Mouse (Mus musculus) liver, adult 2 months (tissue): ENCODE data around the gene Gadd45gip1. TPM values are rescaled to one million over a fixed set of nuclear protein-coding genes. Genes with fewer than 3 reads are reported as not detected.
A peak's percentile ranks its signal among the peaks of the same experiment; 100 is the strongest.

ENCODE experiments used
- DNase-seq: peaks from one replicate; pipeline ENCODE4 v3.0.0-alpha.2; 2011; ENCODE audit warnings: low read depth, low spot score; ENCODE audit errors: extremely low read depth
- H3K27ac ChIP-seq: fragments of 200-500 bp; replicated peaks from 2 replicates; pipeline ENCODE4 v1.5.1; 2012; ENCODE audit warnings: low read depth, mild to moderate bottlenecking, control low read depth, inconsistent platforms, low read length; ENCODE audit not compliant: insufficient read depth
- H3K27me3 ChIP-seq: fragments of 200-500 bp; 2 replicates; pipeline ENCODE4 v1.6.1; 2012; ENCODE audit warnings: mild to moderate bottlenecking, moderate library complexity, low read length, inconsistent platforms; ENCODE audit not compliant: control insufficient read depth, insufficient read depth
- H3K36me3 ChIP-seq: fragments of 200-500 bp; 2 replicates; pipeline ENCODE4 v1.6.1; 2012; ENCODE audit warnings: low read length, inconsistent platforms; ENCODE audit not compliant: control insufficient read depth, insufficient read depth
- H3K4me1 ChIP-seq: fragments of 200-500 bp; 2 replicates; pipeline ENCODE4 v1.6.1; 2011; ENCODE audit warnings: low read length; ENCODE audit not compliant: control insufficient read depth, insufficient read depth
- H3K4me3 ChIP-seq: fragments of 200-500 bp; 2 replicates; pipeline ENCODE4 v1.5.1; 2011; ENCODE audit warnings: low read depth, mild to moderate bottlenecking, control low read depth, low read length, moderate library complexity; ENCODE audit not compliant: insufficient read depth
- H3K79me2 ChIP-seq: fragments of 200-500 bp; 2 replicates; pipeline ENCODE4 v1.6.1; 2012; ENCODE audit warnings: inconsistent platforms, mild to moderate bottlenecking, low read length, moderate library complexity; ENCODE audit not compliant: control insufficient read depth, insufficient read depth
- H3K9ac ChIP-seq: fragments of 200-500 bp; 2 replicates; pipeline ENCODE4 v1.6.1; 2012; ENCODE audit warnings: low read depth, mild to moderate bottlenecking, control low read depth, inconsistent platforms, low read length
- CTCF ChIP-seq: fragments of 200-500 bp; IDR thresholded peaks from 2 replicates; pipeline ENCODE4 v1.5.1; 2011; ENCODE audit warnings: low read depth, low read length, control low read depth
- POLR2A ChIP-seq: fragments of 200-500 bp; IDR thresholded peaks from 2 replicates; pipeline ENCODE4 v1.6.1; 2011; ENCODE audit warnings: low read length, control low read depth; ENCODE audit not compliant: insufficient read depth; ENCODE audit errors: extremely low read depth
- WGBS: fragments of 180-500 bp; shearing (Covaris S2); methylation state at CpG from one replicate; pipeline ENCODE4 v1.1.7; 2018; 5-methylcytosine and 5-hydroxymethylcytosine counted together
- polyA plus RNA-seq: library from polyadenylated mRNA; depleted of rRNA; stranded (reverse); fragments of >200 nt; gene quantifications from 2 replicates; pipeline ENCODE4 v1.2.3, GENCODE M21; 2012
- total RNA-seq: library from RNA; depleted of rRNA; stranded (reverse); fragments of >200 nt; gene quantifications from 2 replicates; pipeline ENCODE4 v1.2.3, GENCODE M21; 2014

Gadd45gip1 gene
- total and polyA plus RNA-seq, 2 experiments = 26.7 to 34.2 TPM

GRCm38 (mm10) chr8:84793791-84794485 lies 37.4 kb upstream of the Gadd45gip1 start:
- TF ChIP-seq CTCF (no peak), POLR2A (no peak)
- H3K4me3 ChIP-seq = peak overlapping the region; percentile 23; the same call in 1 of the 2 replicates
- H3K79me2 ChIP-seq = peaks cover 81% of the 10 kb centered on the region
- H3K27ac ChIP-seq = peak overlapping the region; percentile 82
- no peaks in the 10 kb centered on the region for H3K27me3 ChIP-seq
- H3K4me1 ChIP-seq = peaks cover 76% of the 10 kb centered on the region
- 40% methylated on average over 13 of the region's 13 CpGs for WGBS
- peaks cover 2% of the 10 kb centered on the region; the same call in 1 of the 2 replicates for H3K36me3 ChIP-seq
- H3K9ac ChIP-seq = peak overlapping the region; percentile 63
- peak; percentile 79 for DNase-seq

DNA sequence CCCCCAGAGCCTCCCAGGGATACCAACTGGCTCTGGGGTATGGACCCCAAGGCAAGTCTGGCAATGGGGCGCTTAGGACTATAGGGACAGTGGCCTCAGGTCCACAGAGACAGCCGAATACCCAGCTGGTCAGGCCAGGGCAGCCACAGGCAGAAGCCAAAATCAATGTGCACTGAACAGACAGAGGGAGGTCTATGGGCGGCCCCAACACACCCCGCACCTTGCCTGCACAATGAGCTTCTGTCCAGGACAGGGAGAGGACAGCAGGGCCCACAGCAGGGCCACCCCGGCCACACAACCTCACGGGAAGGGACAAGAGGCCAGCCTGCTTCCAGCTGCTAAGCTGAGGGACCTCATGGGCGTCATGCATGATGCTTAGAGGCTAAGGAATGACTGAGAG lies 36.8 kb upstream of the Gadd45gip1 start:
- Histone ChIP-seq H3K27ac (peak overlapping the region; percentile 82), H3K4me1 (peaks cover 71% of the 10 kb centered on the region), H3K36me3 (peaks cover 2% of the 10 kb centered on the region; the same call in 1 of the 2 replicates), H3K4me3 (no peak overlapping the region), H3K27me3 (no peaks in the 10 kb centered on the region), H3K9ac (peak overlapping the region; percentile 20; the same call in 1 of the 2 replicates), H3K79me2 (peaks cover 81% of the 10 kb centered on the region)
- peak; percentile 89 for DNase-seq
- 19% methylated on average over 7 of the region's 7 CpGs for WGBS
- TF ChIP-seq CTCF (no peak), POLR2A (no peak)

DNA sequence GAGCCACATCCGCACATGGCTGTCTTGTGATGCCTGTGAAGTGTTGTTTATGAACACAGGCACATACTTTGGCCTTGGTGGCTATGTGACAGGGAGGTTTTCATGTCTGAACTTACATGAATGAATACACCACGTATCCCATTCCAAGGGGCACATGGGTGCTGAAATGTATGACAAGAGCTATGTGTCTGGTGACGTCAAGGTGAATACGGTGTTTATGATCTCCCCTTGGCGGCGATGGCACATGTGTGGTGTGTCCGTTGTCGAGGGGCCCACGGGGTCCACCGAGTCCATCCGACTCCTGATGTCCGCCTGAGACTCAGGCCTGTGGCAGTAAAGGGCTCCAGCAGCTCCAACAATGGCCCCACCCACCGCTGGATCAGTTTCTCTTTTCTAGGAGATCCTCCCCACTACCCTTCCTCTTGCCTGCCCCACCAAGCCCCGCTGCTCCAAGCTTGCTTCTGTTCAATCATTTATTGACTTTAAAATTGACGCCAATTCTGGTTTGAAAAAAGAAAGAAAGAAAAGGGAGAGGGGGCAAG lies 34.0 kb upstream of the Gadd45gip1 start:
- no peak for DNase-seq

GRCm38 (mm10) chr8:84797971-84798370 lies 33.4 kb upstream of the Gadd45gip1 start:
- H3K79me2 ChIP-seq = peaks cover 58% of the 10 kb centered on the region
- no peaks in the 10 kb centered on the region for H3K27me3 ChIP-seq
- no peak for DNase-seq
- no peak overlapping the region for H3K4me3 ChIP-seq
- WGBS = 83% methylated on average over 6 of the region's 6 CpGs
- TF ChIP-seq POLR2A (no peak), CTCF (no peak)
- no peak overlapping the region for H3K27ac ChIP-seq
- peaks cover 44% of the 10 kb centered on the region for H3K4me1 ChIP-seq
- H3K9ac ChIP-seq = 0 out of 2 replicates have a peak overlapping the region, but pooled peaks have one; percentile 6
- H3K36me3 ChIP-seq = peaks cover 2% of the 10 kb centered on the region; the same call in 1 of the 2 replicates

More for the DNA sequence above, 34.0 kb upstream of the Gadd45gip1 start:
- Histone ChIP-seq H3K4me3 (no peak overlapping the region), H3K9ac (no peak overlapping the region), H3K4me1 (peaks cover 50% of the 10 kb centered on the region), H3K27ac (no peak overlapping the region), H3K79me2 (peaks cover 64% of the 10 kb centered on the region), H3K27me3 (no peaks in the 10 kb centered on the region), H3K36me3 (peaks cover 2% of the 10 kb centered on the region; the same call in 1 of the 2 replicates)
- WGBS = 85% methylated on average over 15 of the region's 15 CpGs
- TF ChIP-seq CTCF = no peak
- no peak for TF ChIP-seq POLR2A

- H3K9ac ChIP-seq = peak overlapping the region; percentile 100
- no peak for TF ChIP-seq CTCF
- TF ChIP-seq POLR2A = no peak
- H3K27ac ChIP-seq = peak overlapping the region; percentile 82
- WGBS = 69% methylated on average over 10 of the region's 10 CpGs
- peak overlapping the region; percentile 83 for H3K4me3 ChIP-seq
- peaks cover 38% of the 10 kb centered on the region for H3K4me1 ChIP-seq
- peaks cover 2% of the 10 kb centered on the region; the same call in 1 of the 2 replicates for H3K36me3 ChIP-seq
- H3K27me3 ChIP-seq = no peaks in the 10 kb centered on the region
- no peak for DNase-seq
- peaks cover 52% of the 10 kb centered on the region for H3K79me2 ChIP-seq
These were observed 32.7 kb upstream of the Gadd45gip1 start for GRCm38 (mm10) chr8:84798446-84799135.
